Mouse (Mus musculus): ENCODE results near the gene Mal.

Mal gene

GRCm38 (mm10) chr2:127656086-127656720, at the start of gene Mal:
Mal (minus strand) TSS chr2:127656695.
- DNase-seq, result peak; percentile 71

DNA sequence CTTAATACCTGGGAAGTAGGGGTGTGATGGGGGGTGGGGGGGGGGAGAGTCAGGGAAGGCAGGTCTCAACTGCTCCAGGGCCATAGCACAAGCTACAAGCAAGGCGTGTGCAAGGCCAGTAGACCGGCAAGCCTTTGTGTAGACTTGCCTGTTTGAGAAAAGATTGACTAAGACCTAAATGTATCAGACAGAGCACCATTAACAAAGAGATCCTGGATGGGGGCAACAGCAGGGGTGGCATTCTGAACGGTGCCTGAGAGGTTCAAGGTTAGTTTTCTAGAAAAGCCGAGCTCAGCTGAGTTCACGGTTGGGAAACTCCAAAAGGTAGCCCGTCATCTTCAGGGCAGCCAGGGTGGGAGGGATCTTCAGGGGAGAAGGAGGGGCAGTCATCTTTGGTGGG, 48.8 kb upstream of the Mal start:
- no peak for DNase-seq

- no peak for DNase-seq
Observed at GRCm38 (mm10) chr2:127689239-127689638, 32.7 kb upstream of the Mal start.

- DNase-seq, result peak; percentile 81
Observed at GRCm38 (mm10) chr2:127683687-127684331, 27.3 kb upstream of the Mal start.

- peak; percentile 44 for DNase-seq
Observed at GRCm38 (mm10) chr2:127667843-127668506, 11.5 kb upstream of the Mal start.

DNA sequence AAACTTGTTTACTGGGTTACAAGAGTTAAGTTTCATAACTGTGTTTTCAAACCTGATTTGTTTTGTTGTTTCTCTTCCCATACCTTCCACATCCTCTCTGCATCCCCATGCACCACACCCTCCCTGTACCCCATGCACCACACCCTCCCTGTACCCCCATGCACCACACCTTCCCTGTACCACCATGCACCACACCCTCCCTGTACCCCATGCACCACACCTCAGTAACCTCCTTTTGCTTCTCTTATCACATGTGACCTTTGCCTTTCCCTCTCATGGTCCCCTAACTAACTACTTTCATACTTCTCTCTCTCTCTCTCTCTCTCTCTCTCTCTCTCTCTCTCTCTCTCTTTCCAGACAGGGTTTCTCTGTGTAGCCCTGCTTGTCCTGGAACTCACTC, 10.5 kb upstream of the Mal start:
- DNase-seq, result no peak

GRCm38 (mm10) chr2:127662708-127663107, 6.2 kb upstream of the Mal start:
- no peak for DNase-seq

DNA sequence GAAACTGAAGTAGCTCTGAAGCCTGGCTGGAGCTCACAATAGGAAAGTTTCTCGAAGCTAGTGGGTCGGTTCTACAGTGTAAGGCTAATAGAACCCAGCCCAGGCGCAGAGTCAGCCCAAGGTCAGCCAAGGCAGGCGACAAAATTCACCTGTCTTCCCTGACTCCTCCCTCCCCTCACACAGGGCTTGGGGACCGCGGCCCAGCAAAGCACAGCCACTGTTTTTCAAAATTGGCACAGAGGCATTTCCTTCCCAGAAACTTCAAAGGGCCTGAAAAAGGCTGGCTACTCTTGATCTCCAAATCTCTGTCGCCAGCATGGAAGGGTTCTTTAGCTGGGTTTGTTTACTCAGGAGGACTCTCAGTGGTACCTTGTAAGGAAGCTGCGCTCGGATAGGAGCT, 1.1 kb downstream of the Mal start:
- peak; percentile 6 for DNase-seq

DNA sequence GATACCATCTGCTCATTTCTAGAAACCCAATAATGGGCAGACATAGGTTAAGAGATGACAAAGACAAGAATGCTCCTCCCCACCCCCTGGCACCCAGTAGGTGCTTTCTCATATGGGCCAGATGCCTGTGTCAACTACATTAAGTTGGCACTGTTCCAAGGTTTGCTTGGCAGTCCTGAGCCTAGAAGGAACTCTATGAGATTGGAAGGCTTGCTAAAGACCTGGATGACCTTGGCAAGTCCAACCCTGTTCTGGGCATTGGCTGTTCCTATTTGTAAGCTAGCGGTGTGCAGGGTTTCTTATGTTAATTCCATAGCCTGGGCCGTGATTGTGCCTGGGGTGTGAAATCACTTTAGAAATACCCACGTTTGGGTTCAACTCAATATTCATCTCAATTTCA, 1.7 kb downstream of the Mal start:
- no peak for DNase-seq

DNA sequence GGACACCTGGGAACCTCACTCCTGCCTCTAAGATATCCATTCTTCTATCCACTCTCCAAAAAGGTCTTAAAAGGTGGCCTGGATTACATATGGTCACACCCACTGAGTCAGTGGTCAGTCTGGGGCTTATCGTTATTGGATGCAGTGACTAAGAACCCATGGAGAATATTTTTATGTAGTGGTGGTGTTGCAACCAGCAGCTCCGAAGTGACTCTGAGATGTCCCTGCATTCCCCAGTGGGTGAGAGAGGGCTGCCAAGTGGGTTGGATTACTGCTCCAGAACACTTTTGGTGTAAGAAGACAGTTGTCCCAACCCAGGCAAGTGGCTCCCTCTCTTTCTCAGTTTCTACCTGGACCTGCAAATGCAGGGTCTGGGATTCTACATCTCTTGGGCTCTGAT, 3.7 kb downstream of the Mal start:
- DNase-seq, result no peak

DNA sequence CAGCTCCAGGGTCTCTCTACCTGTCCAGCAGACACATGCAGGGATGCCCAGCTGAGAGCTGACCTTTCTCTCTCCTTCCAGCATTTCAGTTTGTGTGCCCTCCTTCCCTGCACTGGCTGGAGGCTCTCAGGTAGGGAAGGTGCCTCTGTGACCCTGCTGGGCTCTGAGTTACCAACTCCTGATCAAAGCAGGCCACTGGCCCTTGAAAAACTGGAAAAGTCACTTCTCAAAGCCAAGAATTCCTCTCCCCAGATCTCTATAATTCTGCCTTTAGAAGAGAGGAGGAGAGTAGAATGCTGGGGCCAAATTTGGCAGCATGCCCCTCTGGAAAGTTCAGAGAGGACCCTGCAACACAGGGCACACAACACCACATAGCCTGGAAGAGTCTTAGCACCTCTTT, 4.2 kb downstream of the Mal start:
- DNase-seq, result peak; percentile 45

- no peak for DNase-seq
Observed at GRCm38 (mm10) chr2:127651601-127652000, 4.9 kb downstream of the Mal start.

GRCm38 (mm10) chr2:127649921-127650320, 6.6 kb downstream of the Mal start:
- DNase-seq, result peak; percentile 35

DNA sequence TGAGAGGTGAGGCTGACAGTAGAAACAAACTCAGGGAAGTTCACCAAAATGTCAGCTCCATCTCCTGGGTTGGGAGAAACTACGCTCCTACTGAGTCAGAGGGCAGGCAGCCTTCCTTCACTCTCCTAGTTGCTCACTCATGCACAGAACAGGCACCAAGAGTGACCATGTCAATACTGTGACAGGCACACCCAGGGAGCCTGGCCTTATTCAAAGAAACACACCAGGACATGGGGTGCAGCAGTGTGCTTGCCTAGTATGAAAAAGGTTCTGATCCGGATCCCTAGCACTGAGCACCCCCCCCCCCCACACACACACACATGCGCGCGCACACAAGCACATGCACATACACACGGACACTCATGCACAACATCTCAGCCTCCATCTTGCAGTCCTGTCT, 8.3 kb downstream of the Mal start:
- DNase-seq, result no peak

DNA sequence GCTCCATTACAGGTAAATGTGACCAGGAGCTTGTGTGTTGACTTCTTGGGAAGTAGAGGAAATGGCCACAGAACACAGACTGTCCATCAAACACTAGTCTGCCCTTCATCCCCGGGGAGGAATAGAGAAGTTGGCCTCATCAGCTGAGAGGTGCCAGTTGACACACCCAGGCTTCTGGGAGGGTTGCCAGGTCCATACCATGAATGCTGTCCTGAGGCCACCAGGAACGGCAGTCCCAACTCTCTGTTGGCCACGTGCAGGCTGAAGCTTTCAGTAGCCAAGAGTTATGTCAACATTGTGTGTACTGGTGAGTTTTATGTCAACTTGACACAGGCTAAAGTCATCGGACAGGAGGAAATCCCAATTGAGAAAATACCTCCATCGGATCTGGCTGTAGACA, 9.6 kb downstream of the Mal start:
- no peak for DNase-seq

DNA sequence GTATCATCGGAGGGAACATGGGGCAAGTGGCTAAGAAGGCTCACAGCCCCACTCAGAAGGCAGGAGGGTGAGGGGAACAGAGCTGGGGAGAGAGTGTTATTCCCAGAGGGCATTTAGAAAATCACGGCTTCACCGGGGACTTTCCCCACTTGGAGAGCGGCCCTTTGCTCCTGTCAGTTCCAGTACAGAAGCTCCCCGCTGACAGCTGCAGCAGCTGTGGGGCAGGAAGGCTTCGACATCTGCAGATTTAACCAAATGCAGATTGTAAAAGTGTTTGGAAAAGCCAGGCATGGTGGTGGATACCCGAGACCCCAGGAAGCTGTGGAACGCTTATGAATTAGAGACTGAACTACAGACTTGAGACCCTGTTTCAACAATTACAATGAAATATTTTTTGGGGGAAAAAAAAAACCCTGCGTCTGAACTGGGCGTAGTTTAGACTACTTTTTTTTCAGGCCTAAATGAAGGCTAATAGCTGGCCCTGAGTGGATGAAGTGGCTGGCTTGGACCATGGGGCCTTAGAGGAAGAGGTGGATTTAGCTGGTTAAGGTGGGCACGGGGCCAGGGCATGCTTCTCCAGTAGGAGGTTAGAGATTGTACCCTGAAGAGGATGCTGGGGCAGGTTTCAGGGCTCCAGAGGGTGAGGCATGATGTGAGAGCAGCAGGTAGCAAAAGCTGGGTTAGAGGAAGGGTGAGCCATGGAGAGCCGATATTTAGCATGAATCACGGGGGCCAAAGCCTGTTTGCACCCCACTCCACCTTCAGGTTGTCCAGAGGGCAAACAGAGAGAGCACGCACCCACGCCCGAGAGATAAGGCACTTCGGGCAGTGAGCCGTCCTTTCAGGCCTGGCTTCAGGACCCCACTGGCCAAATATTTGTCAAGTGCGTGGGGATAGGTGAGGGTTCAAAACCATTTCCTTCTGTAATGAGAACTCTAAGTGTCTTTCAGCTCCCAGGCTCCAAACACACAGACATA, 12.5 kb downstream of the Mal start:
- peak; percentile 32 for DNase-seq

GRCm38 (mm10) chr2:127638973-127639372, 17.5 kb downstream of the Mal start:
- DNase-seq, result no peak

- no peak for DNase-seq
Observed at GRCm38 (mm10) chr2:127635581-127635980, 20.9 kb downstream of the Mal start.

DNA sequence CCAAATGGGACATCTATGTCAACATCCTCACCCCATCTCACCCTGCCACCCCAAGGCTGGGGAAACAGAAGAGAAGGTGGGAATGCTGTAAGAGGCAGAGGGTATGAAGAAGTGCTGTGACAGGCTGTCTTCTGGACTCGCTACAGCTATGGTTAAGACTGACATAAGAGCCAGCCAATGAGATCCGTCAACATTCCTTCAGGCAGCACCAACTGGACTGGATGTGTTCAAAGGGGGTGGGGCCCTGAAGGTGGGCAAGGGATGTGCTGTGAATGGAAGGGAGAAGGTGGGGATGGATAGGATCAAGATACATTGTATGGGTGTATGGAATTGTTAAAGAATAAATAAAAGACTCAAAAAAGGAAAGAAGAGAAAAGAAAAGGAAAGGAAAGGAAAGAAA, 23.9 kb downstream of the Mal start:
- DNase-seq, result no peak

- no peak for DNase-seq
Observed at GRCm38 (mm10) chr2:127627990-127628570, 28.4 kb downstream of the Mal start.

GRCm38 (mm10) chr2:127627354-127627753, 29.1 kb downstream of the Mal start:
- DNase-seq, result no peak

DNA sequence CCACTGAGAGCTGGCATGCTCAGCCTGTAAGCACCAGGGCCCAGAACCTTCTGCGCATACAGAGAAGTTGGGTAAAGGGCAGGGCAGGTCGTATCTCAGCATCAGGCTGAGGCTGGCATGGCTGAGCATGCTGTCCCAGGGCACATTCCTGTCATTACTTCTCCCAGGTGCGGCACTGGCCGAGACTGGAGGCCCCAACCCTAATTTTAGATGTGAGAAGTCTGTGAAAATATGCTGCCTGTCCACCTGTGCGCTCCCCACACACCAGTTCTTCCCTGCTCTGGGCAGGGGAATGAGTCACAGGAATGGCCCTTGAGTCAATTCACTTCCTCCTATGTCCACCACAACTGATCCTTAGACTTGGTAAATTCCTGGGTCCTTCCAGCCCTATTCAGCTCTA, 30.8 kb downstream of the Mal start:
- DNase-seq, result peak; percentile 22

GRCm38 (mm10) chr2:127624786-127625185, 31.7 kb downstream of the Mal start:
- no peak for DNase-seq
